Mouse (Mus musculus) WW6 (cell line): Measurements from ENCODE around the gene Wars2.
A peak's percentile ranks its signal among the peaks of the same experiment; 100 is the strongest.

ENCODE experiments used
- DNase-seq: peaks from one replicate; pipeline ENCODE4 v3.0.0-alpha.2; 2013; ENCODE audit warnings: low read depth, low spot score

The Wars2 gene

DNA sequence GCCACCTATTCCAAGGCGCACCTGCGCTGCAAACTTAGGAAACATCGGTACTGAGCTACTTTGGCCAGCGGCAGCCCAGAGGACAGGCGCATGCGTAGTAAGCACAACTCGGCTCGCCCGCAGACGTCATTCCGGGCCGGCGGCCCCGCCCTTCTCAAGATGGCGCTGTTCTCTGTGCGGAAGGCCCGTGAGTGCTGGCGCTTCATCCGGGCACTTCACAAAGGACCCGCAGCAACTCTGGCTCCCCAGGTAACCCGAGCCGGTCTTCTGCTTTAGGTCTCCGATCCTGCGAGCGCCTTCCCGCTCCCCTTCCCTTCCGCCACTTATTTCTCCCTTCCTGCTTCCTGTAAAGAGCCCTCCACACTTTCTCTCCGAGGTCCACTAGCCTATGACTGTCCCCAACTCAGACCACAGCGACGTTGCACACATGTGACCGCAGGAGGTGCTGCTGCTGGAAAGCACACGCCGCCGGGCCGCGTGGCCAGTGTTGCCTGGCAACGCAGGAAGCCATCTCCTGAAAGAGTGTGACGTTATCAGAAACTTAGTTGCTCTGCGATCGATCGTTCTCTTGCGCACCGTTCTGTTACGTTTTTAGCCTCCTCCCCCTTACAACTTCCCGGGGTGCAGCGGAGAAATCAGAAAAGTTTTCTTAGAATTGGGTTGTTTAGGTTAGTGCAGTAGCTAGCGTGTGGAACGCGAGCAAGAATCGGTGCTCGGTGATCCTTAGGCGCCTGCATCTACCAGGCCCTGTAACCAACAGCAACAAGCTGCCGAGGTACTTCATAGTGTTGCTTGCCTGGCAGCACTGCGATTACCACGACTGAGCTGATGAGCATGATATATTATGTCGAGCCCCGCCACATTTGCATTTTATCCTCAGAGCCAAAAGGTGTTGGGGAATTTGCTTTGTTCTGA lies at the start of gene Wars2:
Gene Wars2, plus strand, starts transcription at position 129 of the 915 bp plus-strand sequence.
- DNase-seq = peak; percentile 87

DNA sequence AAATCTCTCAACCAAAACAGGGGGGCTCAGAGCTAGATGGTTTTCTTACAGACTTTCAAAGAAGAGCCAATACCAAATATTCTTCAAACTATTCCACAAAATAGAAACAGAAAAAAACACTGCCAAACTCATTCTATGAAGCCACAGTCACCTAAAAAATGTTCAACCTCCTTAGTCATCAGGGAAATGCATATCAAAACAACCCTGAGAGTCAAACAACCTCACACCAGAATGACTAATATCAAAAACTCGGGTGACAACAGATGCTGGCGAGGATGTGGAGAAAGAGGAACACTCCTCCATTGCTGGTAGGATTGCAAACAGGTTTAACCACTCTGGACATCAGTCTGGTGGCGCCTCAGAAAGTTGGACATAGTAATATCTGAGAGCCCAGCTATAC lies 44.1 kb upstream of the Wars2 start:
- DNase-seq = no peak

DNA sequence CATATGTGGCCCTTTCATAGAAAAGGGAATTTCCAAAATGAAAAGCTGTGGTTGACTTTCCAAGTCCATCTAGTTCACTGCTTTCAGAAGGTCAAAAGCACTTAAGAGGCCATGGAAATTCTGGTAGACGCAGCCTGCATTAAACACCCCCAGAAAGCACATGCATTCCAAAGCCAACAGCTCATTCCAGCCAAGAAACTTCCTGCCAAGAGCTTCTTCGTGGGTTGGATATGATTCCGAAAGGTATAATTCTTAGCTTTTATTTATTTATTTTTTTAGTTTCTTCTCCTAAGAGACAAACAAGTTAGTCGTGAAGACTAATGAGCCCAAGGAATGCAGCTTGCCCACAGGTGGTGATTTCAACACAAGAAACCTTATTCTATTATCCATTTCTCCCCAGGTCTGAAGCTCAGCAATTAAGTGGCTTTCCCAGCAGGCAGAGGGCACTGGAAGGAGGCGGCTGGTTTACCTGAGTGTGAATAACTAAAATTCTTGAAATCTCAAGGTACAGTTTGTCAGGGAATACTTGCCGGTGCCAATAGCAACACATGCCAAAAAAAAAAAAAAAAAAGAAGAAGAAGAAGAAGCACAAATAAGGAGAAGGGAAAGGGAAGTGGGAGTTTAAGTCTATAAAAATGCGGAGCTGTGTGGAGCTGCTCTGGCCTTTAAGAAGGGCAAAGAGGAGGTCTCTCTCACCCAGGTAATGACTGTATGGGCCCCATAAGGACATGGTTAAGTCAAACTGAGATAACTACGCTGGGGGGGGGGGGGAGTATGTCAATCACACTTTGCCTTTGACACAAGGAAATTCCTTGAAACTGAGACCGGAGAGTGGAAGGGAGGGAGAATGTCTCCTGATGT lies 30.3 kb upstream of the Wars2 start:
- DNase-seq = no peak

DNA sequence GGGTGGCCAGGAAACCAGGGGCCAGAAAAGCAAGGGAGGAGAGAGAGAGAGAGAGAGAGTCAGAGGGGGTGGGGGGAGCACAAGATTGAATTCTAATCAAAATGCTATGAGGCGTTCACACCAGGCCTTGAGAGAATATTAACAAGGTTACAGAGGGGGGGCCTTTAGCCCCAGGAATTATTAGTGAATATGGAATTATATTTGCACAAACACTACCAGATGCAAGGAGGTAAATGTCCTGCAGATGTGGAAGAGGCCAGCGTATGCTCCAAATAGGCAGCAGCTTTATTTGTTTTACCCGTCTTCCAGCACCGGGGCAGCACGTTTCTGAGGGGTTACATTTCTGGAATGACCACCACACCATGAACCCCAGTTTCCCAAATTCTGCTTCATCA lies 29.7 kb upstream of the Wars2 start:
- DNase-seq = no peak

DNA sequence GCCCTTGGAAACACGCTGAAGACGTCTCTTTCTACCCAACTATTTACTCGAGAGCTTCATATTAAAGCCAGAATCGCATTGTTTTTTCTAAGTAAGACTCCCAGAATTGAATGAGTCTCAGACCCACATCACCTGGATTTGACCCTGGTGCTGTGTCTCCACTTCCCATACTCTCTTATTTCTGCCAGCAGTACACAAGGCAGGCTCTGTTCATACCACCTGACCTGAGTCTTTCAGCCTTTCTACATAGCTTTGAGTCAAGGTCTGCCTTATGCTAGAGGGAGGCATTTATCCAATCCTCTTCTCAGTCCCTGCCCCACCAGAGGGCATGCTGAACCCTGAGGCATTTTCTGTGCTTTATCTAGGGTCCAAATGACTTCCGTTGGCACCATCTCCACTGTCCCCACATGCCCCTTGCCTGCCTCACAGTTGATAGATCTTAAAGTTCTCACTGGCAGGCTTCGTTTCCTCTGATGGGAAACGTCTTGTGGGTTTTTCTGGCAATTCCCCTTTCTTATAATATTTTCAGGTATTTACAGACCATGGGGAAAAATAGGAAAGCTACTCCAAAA lies 27.5 kb upstream of the Wars2 start:
- no peak for DNase-seq

DNA sequence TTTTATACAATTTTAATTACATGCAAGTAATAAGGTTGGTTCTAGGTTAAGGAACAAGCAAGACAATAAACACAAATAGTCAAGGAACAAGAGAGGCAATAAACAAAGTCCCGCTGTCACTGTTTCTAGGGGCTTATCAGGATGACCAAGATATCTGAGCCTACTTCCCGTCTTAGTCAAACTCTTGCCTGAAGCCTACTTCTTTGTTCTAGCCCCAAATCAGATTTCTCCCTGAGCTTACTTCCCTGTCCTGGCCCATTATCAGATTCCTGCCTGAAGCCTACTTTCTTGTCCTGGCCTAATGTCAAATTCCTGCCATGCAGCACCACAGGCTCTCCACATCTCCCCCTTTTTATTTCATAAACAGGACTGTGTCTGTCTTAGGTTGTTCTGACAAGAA lies 19.9 kb upstream of the Wars2 start:
- DNase-seq = no peak

DNA sequence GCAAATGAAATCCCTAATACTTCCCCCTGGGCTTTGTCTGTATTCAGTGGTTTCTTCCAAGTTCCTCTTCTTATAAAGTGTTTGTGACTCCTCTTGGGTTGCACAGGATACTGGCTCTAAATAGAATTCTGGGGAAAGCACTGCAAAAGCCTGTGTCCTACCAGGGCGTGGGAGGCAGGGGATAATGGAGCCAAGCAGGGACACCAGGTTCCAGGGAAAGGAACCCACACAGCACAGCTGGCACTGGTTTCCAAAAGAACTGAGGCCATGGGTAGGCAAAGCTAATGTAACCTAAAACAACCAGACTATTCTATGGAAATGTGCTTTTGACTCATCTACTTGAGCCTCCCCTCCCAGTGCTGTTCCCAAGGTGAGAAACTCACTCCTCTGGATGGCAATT lies 10.3 kb upstream of the Wars2 start:
- DNase-seq = no peak

DNA sequence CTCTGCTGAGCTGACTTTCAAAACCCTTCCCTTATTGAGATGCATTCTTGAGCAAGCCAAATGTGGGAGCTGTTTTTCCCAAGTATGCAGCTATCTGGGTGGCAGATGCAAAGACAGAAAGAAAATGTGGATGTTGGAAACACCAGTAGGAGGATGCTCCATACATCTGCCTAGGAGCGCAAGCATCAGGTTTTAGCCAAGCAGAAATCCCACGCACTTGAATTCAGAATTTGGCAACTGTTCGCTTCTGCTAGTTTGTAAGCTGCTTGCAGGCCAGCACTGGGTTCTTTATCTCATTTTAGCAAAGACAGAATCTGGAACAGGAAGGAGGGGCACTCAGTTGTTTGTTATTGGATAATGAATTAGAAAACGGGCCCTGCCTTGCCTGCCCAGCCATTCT lies 8.9 kb upstream of the Wars2 start:
- no peak for DNase-seq

DNA sequence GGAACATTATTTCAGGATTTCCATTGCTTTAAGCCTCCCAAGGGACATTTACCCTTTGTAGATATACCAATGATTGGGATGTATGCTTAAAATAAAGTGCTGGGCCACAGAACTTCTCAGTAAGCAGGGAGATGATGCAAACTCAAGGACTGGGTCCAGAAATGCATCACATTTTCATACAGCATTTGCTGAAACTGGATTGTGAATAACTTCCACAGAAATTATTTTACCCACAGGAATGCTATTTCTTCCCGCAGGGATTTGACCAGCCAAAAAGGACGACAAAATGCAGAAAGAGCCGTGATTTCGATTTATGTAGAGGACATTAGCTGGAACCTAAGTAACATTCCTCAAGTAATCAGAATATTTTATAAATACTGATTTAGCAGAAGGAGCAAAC lies 7.0 kb upstream of the Wars2 start:
- DNase-seq = no peak

DNA sequence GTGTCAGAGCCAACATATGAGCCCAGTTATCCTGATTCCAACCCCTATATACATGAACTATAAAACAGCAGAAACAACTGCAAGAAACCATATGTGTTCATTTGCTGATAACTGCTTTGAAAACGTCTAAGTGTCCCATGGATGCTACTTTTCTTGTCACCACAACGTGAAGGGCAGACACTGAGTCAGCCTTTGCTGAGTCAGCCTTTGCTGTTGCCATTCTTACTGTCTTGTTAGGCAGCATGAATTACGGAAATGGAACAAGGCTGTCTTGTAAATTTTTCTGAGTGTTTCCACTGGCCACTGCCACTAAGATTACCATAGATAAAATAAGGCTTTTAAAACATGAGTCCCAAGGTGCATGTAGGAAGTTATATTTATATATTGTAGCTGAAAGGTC lies 7.0 kb downstream of the Wars2 start:
- no peak for DNase-seq

DNA sequence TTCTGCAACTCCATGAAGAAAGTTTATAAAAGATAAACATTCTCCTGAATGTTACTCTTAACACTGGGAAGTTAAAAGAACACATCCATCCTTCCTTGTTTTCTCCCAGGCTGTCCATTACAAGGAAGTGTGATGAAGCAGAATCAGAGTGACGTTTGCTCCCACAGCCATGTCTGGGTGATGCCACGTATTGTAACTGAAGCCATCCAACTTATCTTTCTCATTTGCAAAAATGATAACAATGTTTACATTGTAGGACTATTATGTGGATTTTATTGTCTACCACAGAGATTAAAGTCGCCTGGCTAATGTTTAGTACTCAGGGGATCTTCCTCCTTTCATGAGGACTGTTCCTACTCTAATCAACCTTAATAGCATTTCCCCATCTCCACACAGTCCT lies 8.2 kb downstream of the Wars2 start:
- no peak for DNase-seq

DNA sequence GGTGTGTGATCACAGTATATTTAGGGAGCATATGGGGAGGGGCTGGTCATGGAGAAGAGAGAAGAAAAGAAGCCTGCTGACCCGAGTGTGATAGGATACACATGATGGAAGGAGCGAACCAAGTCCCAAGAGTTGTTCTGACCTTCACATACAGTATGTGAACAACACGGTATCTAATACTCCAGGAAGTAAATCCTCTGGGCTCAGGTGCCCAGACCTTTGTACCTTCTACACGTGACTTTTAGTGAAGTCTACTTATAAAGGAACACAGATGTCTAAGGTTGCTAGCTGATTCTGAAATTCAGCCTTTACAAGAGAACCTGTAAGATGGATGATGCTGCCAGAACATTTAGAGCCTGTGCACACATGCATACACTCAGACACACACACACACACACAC lies 15.4 kb downstream of the Wars2 start:
- no peak for DNase-seq

DNA sequence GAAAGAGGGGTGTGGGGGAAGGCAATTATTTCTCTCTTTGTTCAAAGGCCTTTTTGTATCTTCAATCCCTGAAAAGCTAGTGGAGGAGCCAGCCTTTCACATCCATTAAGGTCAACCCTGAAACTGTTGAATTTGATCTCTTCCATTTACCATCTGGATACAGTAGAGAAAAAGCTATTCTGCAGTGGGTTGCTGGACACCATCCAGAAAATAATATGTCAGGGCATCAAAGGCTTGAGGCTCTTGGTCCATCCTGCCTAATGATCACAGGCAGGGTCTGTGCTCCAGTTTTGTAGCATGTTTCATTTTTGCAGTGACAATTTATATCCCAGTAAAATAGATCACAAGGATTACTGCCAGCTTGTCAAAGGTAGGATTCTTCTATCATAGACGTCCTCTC lies 16.1 kb downstream of the Wars2 start:
- no peak for DNase-seq

DNA sequence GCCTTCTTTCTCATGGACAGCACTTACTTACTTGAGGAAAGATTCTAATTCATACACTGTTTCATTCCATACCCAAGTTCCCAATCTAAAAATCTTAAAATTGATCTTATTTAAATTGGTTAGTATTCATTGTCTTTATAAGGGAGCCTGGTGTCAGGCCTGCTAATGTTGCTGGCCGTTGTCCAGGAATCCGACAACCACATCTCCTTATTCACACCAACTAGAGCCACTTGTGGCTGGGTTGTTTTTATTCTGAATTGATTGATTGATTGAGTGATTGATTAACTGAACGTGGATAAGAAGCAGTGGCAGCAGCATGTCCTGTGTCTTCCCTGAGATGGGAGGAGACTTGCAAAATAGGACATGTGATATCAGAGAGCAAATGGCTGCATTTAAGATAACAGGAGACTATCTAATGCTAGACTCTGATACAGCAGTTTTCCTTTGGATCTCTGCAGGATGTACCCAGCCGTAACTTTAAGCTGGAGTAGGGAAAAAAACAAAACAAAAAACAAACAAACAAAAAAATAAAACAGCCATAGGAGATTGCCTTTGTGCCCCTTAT lies 16.7 kb downstream of the Wars2 start:
- no peak for DNase-seq

DNA sequence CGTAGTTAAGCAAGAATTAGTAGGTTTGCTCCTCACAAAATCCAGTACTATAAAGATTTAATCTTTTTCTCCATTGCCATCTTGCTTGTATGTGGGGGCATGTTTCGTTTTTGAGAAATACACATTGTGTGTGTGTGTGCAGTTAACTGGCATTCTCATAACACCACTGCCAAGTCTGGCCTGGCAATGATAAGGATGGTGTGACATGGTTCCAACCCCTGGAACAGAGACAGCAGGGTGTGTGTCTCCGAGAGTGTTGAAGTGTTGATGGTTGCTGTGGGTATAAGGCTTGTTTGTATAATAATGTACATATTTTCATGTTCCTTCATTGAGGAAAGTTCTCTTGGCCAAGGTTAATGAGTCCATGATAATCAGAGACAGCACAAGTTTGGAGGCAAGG lies 19.1 kb downstream of the Wars2 start:
- DNase-seq = no peak

DNA sequence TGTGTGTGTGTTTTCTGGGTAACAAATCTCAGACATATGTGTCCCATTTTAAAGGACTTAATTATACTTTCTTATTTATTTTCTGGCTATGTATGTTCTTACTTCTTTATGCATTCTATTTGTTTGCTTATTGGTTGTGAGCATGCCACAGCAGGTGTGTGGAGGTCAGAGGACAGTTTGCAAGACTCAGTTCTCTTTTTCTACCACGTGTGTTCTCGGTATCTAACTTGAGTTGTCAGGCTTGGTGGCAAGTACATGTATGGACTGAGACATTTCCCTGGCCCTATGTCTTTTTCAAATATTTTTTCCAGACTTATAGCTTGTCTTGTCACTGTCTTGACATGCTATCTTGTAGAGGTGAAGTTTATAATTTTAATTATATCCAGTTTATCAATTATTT lies 21.3 kb downstream of the Wars2 start:
- no peak for DNase-seq

DNA sequence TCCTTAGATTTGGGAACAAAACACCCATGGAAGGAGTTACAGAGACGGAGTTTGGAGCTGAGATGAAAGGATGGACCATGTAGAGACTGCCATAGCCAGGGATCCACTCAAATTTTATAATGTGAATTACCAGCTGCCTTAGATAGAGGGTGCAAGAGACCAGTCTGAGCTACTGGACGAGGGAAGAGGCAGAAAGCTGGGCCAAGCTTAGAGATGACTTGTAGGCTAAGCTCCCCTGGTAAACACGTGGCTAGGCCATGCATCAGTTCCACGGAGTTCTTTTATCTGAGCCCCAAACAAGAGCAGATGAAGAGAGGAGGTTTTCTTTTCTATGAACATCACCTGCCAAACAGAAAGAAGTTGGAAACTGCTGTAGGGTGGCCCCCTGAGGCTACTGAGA lies 26.9 kb downstream of the Wars2 start:
- no peak for DNase-seq

DNA sequence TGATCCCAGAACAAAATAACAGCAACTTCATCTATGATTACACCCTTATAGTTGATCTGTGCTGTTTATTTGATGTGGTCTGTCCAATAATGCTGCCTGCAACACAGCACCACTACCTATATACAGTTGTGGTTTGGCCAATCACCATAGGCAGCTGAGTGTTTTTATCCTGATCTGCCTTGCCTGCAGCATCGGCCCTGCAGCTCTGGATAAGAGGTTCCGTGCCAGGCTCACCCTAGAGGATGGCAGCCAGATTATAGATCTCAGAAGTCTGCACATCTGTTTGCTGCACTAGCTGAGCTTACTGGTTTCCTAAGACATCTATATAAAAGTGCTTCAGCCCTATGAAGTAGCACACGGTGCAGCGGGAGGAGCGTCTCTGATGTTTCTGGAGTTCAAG lies 32.3 kb downstream of the Wars2 start:
- no peak for DNase-seq

DNA sequence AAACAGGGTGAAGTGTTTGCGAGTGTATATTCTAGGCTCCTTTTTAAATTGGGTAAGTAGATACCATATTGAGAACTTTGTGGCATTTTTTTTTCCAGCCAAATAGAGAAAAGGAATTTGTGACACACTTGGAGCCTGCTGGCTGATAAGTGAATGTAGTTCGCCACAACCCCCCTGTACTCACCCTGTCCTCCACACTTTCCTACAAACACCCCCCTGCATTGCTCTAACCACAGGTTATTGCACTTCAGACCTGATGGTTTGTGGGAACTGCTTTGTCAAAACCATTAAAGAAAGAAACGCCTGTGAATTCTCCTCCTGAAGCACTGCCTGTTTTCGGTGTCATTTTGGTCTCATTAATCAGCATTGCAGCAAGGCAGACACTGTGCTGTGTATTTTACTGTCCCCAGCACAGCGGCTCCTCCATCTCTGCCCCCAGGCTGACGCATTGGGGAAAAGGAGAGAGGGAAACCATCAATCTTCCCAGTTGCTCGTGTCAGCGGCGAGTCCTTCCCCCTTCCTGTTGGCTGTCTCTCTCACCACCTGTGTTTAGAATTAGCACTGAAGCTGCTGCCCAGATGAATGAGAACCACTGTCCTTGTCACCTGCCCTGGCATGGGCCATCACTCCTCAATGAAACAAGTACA lies 33.9 kb downstream of the Wars2 start:
- DNase-seq = no peak

DNA sequence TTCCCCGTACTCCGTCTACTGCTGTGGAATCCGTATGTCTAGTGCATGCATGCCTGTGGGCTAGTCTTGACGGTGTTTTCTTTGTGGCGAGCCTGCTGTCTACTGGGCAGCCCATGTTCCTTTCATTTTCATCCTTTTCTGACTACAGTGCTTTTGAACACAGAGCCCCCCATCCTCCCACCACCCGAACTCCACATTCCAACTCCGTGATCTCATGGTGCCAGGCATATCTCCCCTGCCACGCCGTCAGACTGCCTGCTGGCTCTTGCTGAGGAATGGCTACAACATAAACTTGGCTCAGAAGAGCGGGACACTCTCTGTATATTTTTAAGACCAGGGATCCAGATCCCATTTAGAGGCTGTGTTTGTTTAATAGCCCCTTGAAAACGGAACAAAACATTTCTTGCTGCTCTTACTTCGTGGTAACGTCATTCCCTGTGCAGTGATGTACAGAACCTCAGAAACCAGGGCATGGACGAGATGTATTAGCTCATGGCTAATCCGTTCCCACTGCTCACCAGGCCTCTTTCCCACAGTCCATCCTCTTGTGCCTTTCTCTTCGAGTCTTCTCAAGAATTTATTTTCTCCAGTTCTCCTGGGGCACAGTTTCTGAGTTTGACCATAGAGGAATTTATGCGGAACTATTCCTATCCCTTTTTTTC lies 42.6 kb downstream of the Wars2 start:
- no peak for DNase-seq

DNA sequence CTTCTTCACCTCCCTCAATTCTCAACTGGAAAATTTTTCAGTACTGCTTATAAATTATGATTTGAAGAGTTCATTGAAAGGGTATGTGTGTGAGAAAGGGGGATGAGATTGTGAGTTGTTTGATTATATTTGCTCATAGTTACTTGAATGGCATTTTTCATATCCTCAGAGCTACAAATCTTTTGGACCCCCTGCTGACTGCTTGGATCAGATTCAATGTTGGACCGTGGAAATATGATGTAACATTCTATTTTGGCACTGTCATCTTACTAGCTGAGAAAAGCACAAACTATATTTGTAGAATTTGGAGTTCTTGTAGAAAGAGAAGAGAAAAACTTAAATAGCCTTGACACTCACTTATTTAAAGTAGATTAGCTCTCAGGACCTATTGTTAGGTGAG lies 43.5 kb downstream of the Wars2 start:
- no peak for DNase-seq
